In genomic region chr1:83407616-83408015, GRCm38 (mm10) we compare ENCODE assay signal across 9 mouse cellular contexts. TPM values are rescaled to one million over a fixed set of nuclear protein-coding genes. Genes with fewer than 3 reads are reported as not detected.
DNase-seq lines count a peak whose midpoint lies in the region; ATAC-seq and TF ChIP-seq lines count a peak whose summit lies in the region.
"Had no signal": no experiment of that assay in that cellular context is flagged by ENCODE, and none has a peak within 500 bp of the region (broad histone marks: within the 10 kb centered on the region; RNA-seq: fewer than 3 reads in every experiment).

No protein-coding gene starts in this region.

- H3K27ac ChIP-seq in cerebellum, adult 2 months (ENCODE audit: insufficient read depth, low read length): peak overlapping the region; percentile 99
- no peak overlapping the region for H3K27ac ChIP-seq in lung, embryonic 15.5 days
- H3K27ac ChIP-seq in limb, embryonic 12.5 days: no peak overlapping the region
- peak overlapping the region; percentile 80 for H3K27ac ChIP-seq in olfactory bulb, adult 2 months (ENCODE audit: insufficient read depth, low read depth, low read length)

- 0 out of 2 replicates have a peak overlapping the region, but pooled peaks have one; percentile 19 for H3K9ac ChIP-seq in lung, embryonic 15.5 days
- peak overlapping the region; percentile 46 for H3K9ac ChIP-seq in limb, embryonic 12.5 days (replicated peaks)

- no peak for DNase-seq in cerebellum, adult 2 months
- DNase-seq in lung, postnatal 4 days: no peak
- no peak for DNase-seq in cerebellum, adult 8-10 months

- TF ChIP-seq CTCF in cerebellum, adult 2 months (IDR thresholded peaks at IDR 0.05; ENCODE audit: borderline replicate concordance, insufficient read depth, low read depth, low read length): no peak
- no peak for TF ChIP-seq CTCF in olfactory bulb, adult 2 months (IDR thresholded peaks at IDR 0.05; ENCODE audit: insufficient read depth, low read depth, low read length)

- H3K4me1 ChIP-seq in cerebellum, adult 2 months (ENCODE audit: control insufficient read depth, insufficient read depth, low read length): peaks cover 3% of the 10 kb centered on the region; the same call in 1 of the 2 replicates
- H3K4me1 ChIP-seq in lung, embryonic 15.5 days: peaks cover 9% of the 10 kb centered on the region; the same call in 1 of the 2 replicates
- H3K4me1 ChIP-seq in limb, embryonic 12.5 days (replicated peaks): peaks cover 3% of the 10 kb centered on the region
- peaks cover 4% of the 10 kb centered on the region; the same call in 1 of the 2 replicates for H3K4me1 ChIP-seq in olfactory bulb, adult 2 months (ENCODE audit: control insufficient read depth, insufficient read depth, low read length)

- peak overlapping the region; percentile 94 for H3K4me3 ChIP-seq in cerebellum, adult 2 months (replicated peaks; ENCODE audit: insufficient read depth, low read depth, low read length)
- peak overlapping the region; percentile 39 for H3K4me3 ChIP-seq in lung, embryonic 15.5 days
- peak overlapping the region; percentile 43 for H3K4me3 ChIP-seq in limb, embryonic 12.5 days (replicated peaks)
- peak overlapping the region; percentile 96 for H3K4me3 ChIP-seq in olfactory bulb, adult 2 months (ENCODE audit: insufficient read depth, low read depth, low read length)

- 2% methylated on average over 11 of the region's 11 CpGs for WGBS in cerebellum, adult 2 months
- WGBS in lung, embryonic 15.5 days: 2% methylated on average over 11 of the region's 11 CpGs
- WGBS in limb, embryonic 12.5 days: 2% methylated on average over 10 of the region's 11 CpGs
- WGBS in olfactory bulb, adult 2 months: 6% methylated on average over 11 of the region's 11 CpGs

- H3K4me2 ChIP-seq in lung, embryonic 15.5 days: peak overlapping the region; percentile 80
- peak overlapping the region; percentile 75 for H3K4me2 ChIP-seq in limb, embryonic 12.5 days

- TF ChIP-seq POLR2A in cerebellum, adult 2 months (IDR thresholded peaks at IDR 0.05; ENCODE audit: borderline replicate concordance, insufficient read depth, low read length): no peak
- no peak for TF ChIP-seq POLR2A in olfactory bulb, adult 2 months (IDR thresholded peaks at IDR 0.05; ENCODE audit: insufficient read depth, low read depth, low read length)

- no peaks in the 10 kb centered on the region for H3K36me3 ChIP-seq in lung, embryonic 15.5 days
- H3K36me3 ChIP-seq in limb, embryonic 12.5 days: no peaks in the 10 kb centered on the region

- H3K27me3 ChIP-seq in cerebellum, adult 2 months (ENCODE audit: control insufficient read depth, insufficient read depth, low read length): no peaks in the 10 kb centered on the region
- H3K27me3 ChIP-seq in lung, embryonic 15.5 days: peaks cover 4% of the 10 kb centered on the region; the same call in 1 of the 2 replicates
- H3K27me3 ChIP-seq in limb, embryonic 12.5 days: peaks cover 31% of the 10 kb centered on the region

- H3K9me3 ChIP-seq in lung, embryonic 15.5 days: no peaks in the 10 kb centered on the region
- H3K9me3 ChIP-seq in limb, embryonic 12.5 days: no peaks in the 10 kb centered on the region

- no peak for ATAC-seq in cerebellum, adult (ENCODE audit: insufficient number of reproducible peaks, low FRiP score, low TSS enrichment)
- ATAC-seq in lung, embryonic 15.5 days (ENCODE audit: borderline replicate concordance, extremely low read depth, low FRiP score, low TSS enrichment): peak; percentile 31; the same call in 1 of the 2 replicates
- ATAC-seq in limb, embryonic 12.5 days (ENCODE audit: insufficient number of reproducible peaks, insufficient read depth, low FRiP score, low TSS enrichment, low read depth): peak; percentile 31; the same call in 1 of the 2 replicates
- no peak for ATAC-seq in granulocyte monocyte progenitor cell, adult 5-6 weeks (replicated peaks; ENCODE audit: poor library complexity, severe bottlenecking)
- ATAC-seq: activated CD4-positive, CD25-positive, alpha-beta regulatory T cell, adult 4 months had no signal

RNA-seq across cellular contexts. Expression of gene Sphkap, which starts 0.4 kb away (rescaled TPM):
- polyA plus RNA-seq in cerebellum, adult 2 months (2012; rRNA removed): 177 and 217 TPM in 2 replicates
- polyA plus RNA-seq in lung, embryonic 15.5 days (2015; fragmentation: Nextera tagmentation; extraction: Ambion mirVana): 0.68 and 1.8 TPM in 2 replicates
- polyA plus RNA-seq in limb, embryonic 12.5 days (2016; fragmentation: Nextera tagmentation; extraction: Ambion mirVana): 0.24 and 0.38 TPM in 2 replicates
- polyA plus RNA-seq in olfactory bulb, adult 2 months (2012; ENCODE audit: insufficient read depth, insufficient read length, low replicate concordance, missing spikeins): not detected in 2 replicates
- total RNA-seq in granulocyte monocyte progenitor cell, adult 5-6 weeks (2014; fragmentation: Nextera tagmentation): not detected in 2 replicates
- not detected in 2 replicates for total RNA-seq in granulocyte monocyte progenitor cell, adult 5-6 weeks (2017)
- polyA plus RNA-seq: activated CD4-positive, CD25-positive, alpha-beta regulatory T cell, adult 4 months had no signal

Comparison
In these comparisons a context has a peak if more than half of its experiments do, and no peak if none do; other contexts are left out.
1. H3K27ac ChIP-seq: peak in cerebellum, adult 2 months (single experiment) and olfactory bulb, adult 2 months (single experiment); none in lung, embryonic 15.5 days (single experiment) and limb, embryonic 12.5 days (single experiment).
2. H3K4me3 ChIP-seq: peak in every context shown above with its lines; median percentile 96 in olfactory bulb, adult 2 months; 94 in cerebellum, adult 2 months; 43 in limb, embryonic 12.5 days; 39 in lung, embryonic 15.5 days.
3. ATAC-seq: peak in lung, embryonic 15.5 days (single experiment) and limb, embryonic 12.5 days (single experiment); none in cerebellum, adult (single experiment) and granulocyte monocyte progenitor cell, adult 5-6 weeks (single experiment).
4. RNA of gene Sphkap, which starts 0.4 kb away (polyA plus RNA-seq): 177 to 217 TPM in cerebellum, adult 2 months and not detected in olfactory bulb, adult 2 months; 0.68 to 1.8 TPM in lung, embryonic 15.5 days and 0.24 to 0.38 TPM in limb, embryonic 12.5 days; every median in the first group is over 10 times any median in the second.